Mouse (Mus musculus): ENCODE measurements around the gene 4930579F01Rik. TPM values are rescaled to one million over a fixed set of nuclear protein-coding genes. Genes with fewer than 3 reads are reported as not detected.

4930579F01Rik gene
- polyA plus RNA-seq, 1 experiment from 2014 or later = not detected

- H3K4me3 ChIP-seq (ENCODE audit: low read depth, low read length) = no peak overlapping the region
- H3K9ac ChIP-seq (ENCODE audit: low read length) = no peak overlapping the region
- ATAC-seq (ENCODE audit: insufficient read depth, low FRiP score, low TSS enrichment) (no peak), DNase-seq (ENCODE audit: low spot score) (no peak)
- no peaks in the 10 kb centered on the region for H3K4me1 ChIP-seq (ENCODE audit: control insufficient read depth, insufficient read depth, low read length)
- H3K27ac ChIP-seq (ENCODE audit: low read depth, low read length) = no peak overlapping the region
- no peaks in the 10 kb centered on the region for H3K36me3 ChIP-seq (ENCODE audit: control insufficient read depth, insufficient read depth, low read length)
- 90% methylated on average over 11 of the region's 11 CpGs for WGBS
- no peaks in the 10 kb centered on the region for H3K27me3 ChIP-seq (ENCODE audit: control insufficient read depth, insufficient read depth, low read length)
- no peaks in the 10 kb centered on the region for H3K9me3 ChIP-seq (ENCODE audit: control insufficient read depth, low read length)
- H3K4me2 ChIP-seq (ENCODE audit: low read depth) = no peak overlapping the region
Measured at GRCm38 (mm10) chr3:138133916-138134315, 59.7 kb downstream of the 4930579F01Rik start.

GRCm38 (mm10) chr3:138133463-138133862 is 60.2 kb downstream of the 4930579F01Rik start:
- no peak overlapping the region for H3K4me3 ChIP-seq (ENCODE audit: low read depth, low read length)
- H3K9ac ChIP-seq (ENCODE audit: low read length) = no peak overlapping the region
- 91% methylated on average over 8 of the region's 8 CpGs for WGBS
- H3K4me2 ChIP-seq (ENCODE audit: low read depth) = no peak overlapping the region
- DNase-seq (ENCODE audit: low spot score) (no peak), ATAC-seq (ENCODE audit: insufficient read depth, low FRiP score, low TSS enrichment) (no peak)
- no peak overlapping the region for H3K27ac ChIP-seq (ENCODE audit: low read depth, low read length)
- no peaks in the 10 kb centered on the region for H3K4me1 ChIP-seq (ENCODE audit: control insufficient read depth, insufficient read depth, low read length)
- H3K36me3 ChIP-seq (ENCODE audit: control insufficient read depth, insufficient read depth, low read length) = no peaks in the 10 kb centered on the region
- H3K27me3 ChIP-seq (ENCODE audit: control insufficient read depth, insufficient read depth, low read length) = no peaks in the 10 kb centered on the region
- no peaks in the 10 kb centered on the region for H3K9me3 ChIP-seq (ENCODE audit: control insufficient read depth, low read length)

- ATAC-seq (ENCODE audit: insufficient read depth, low FRiP score, low TSS enrichment) (no peak), DNase-seq (ENCODE audit: low spot score) (no peak)
- no peak overlapping the region for H3K4me2 ChIP-seq (ENCODE audit: low read depth)
- H3K4me3 ChIP-seq (ENCODE audit: low read depth, low read length) = no peak overlapping the region
- no peak overlapping the region for H3K27ac ChIP-seq (ENCODE audit: low read depth, low read length)
- no peaks in the 10 kb centered on the region for H3K36me3 ChIP-seq (ENCODE audit: control insufficient read depth, insufficient read depth, low read length)
- H3K9me3 ChIP-seq (ENCODE audit: control insufficient read depth, low read length) = no peaks in the 10 kb centered on the region
- H3K9ac ChIP-seq (ENCODE audit: low read length) = no peak overlapping the region
- WGBS = 74% methylated on average over 9 of the region's 9 CpGs
- no peaks in the 10 kb centered on the region for H3K4me1 ChIP-seq (ENCODE audit: control insufficient read depth, insufficient read depth, low read length)
- H3K27me3 ChIP-seq (ENCODE audit: control insufficient read depth, insufficient read depth, low read length) = no peaks in the 10 kb centered on the region
Measured at GRCm38 (mm10) chr3:138131168-138131567, 62.5 kb downstream of the 4930579F01Rik start.

GRCm38 (mm10) chr3:138130692-138131091 is 62.9 kb downstream of the 4930579F01Rik start:
- Histone ChIP-seq H3K9me3 (ENCODE audit: control insufficient read depth, low read length) (no peaks in the 10 kb centered on the region), H3K27ac (ENCODE audit: low read depth, low read length) (no peak overlapping the region), H3K36me3 (ENCODE audit: control insufficient read depth, insufficient read depth, low read length) (no peaks in the 10 kb centered on the region), H3K4me1 (ENCODE audit: control insufficient read depth, insufficient read depth, low read length) (no peaks in the 10 kb centered on the region), H3K27me3 (ENCODE audit: control insufficient read depth, insufficient read depth, low read length) (no peaks in the 10 kb centered on the region), H3K9ac (ENCODE audit: low read length) (no peak overlapping the region), H3K4me2 (ENCODE audit: low read depth) (no peak overlapping the region), H3K4me3 (ENCODE audit: low read depth, low read length) (no peak overlapping the region)
- ATAC-seq (ENCODE audit: insufficient read depth, low FRiP score, low TSS enrichment) (peak; percentile 50; the same call in 1 of the 2 replicates), DNase-seq (ENCODE audit: low spot score) (no peak)
- WGBS = 43% methylated on average over 1 of the region's 1 CpGs

- Histone ChIP-seq H3K27ac (ENCODE audit: low read depth, low read length) (no peak overlapping the region), H3K4me3 (ENCODE audit: low read depth, low read length) (no peak overlapping the region), H3K9ac (ENCODE audit: low read length) (no peak overlapping the region), H3K4me2 (ENCODE audit: low read depth) (no peak overlapping the region), H3K4me1 (ENCODE audit: control insufficient read depth, insufficient read depth, low read length) (no peaks in the 10 kb centered on the region), H3K27me3 (ENCODE audit: control insufficient read depth, insufficient read depth, low read length) (no peaks in the 10 kb centered on the region), H3K36me3 (ENCODE audit: control insufficient read depth, insufficient read depth, low read length) (no peaks in the 10 kb centered on the region), H3K9me3 (ENCODE audit: control insufficient read depth, low read length) (no peaks in the 10 kb centered on the region)
- ATAC-seq (ENCODE audit: insufficient read depth, low FRiP score, low TSS enrichment) (no peak), DNase-seq (ENCODE audit: low spot score) (no peak)
- 88% methylated on average over 6 of the region's 6 CpGs for WGBS
Measured at GRCm38 (mm10) chr3:138129110-138129509, 64.5 kb downstream of the 4930579F01Rik start.

- Histone ChIP-seq H3K9ac (ENCODE audit: low read length) (no peak overlapping the region), H3K4me1 (ENCODE audit: control insufficient read depth, insufficient read depth, low read length) (no peaks in the 10 kb centered on the region), H3K27ac (ENCODE audit: low read depth, low read length) (no peak overlapping the region), H3K4me2 (ENCODE audit: low read depth) (no peak overlapping the region), H3K36me3 (ENCODE audit: control insufficient read depth, insufficient read depth, low read length) (no peaks in the 10 kb centered on the region), H3K27me3 (ENCODE audit: control insufficient read depth, insufficient read depth, low read length) (no peaks in the 10 kb centered on the region), H3K4me3 (ENCODE audit: low read depth, low read length) (no peak overlapping the region), H3K9me3 (ENCODE audit: control insufficient read depth, low read length) (no peaks in the 10 kb centered on the region)
- ATAC-seq (ENCODE audit: insufficient read depth, low FRiP score, low TSS enrichment) = no peak
- 82% methylated on average over 10 of the region's 10 CpGs for WGBS
- DNase-seq (ENCODE audit: low spot score) = no peak
Measured at GRCm38 (mm10) chr3:138123842-138124241, 69.8 kb downstream of the 4930579F01Rik start.

- H3K4me3 ChIP-seq (ENCODE audit: low read depth, low read length) = no peak overlapping the region
- no peak overlapping the region for H3K27ac ChIP-seq (ENCODE audit: low read depth, low read length)
- ATAC-seq (ENCODE audit: insufficient read depth, low FRiP score, low TSS enrichment) (no peak), DNase-seq (ENCODE audit: low spot score) (no peak)
- H3K9me3 ChIP-seq (ENCODE audit: control insufficient read depth, low read length) = no peaks in the 10 kb centered on the region
- H3K27me3 ChIP-seq (ENCODE audit: control insufficient read depth, insufficient read depth, low read length) = no peaks in the 10 kb centered on the region
- no peaks in the 10 kb centered on the region for H3K36me3 ChIP-seq (ENCODE audit: control insufficient read depth, insufficient read depth, low read length)
- H3K9ac ChIP-seq (ENCODE audit: low read length) = no peak overlapping the region
- WGBS = 89% methylated on average over 2 of the region's 2 CpGs
- no peak overlapping the region for H3K4me2 ChIP-seq (ENCODE audit: low read depth)
- no peaks in the 10 kb centered on the region for H3K4me1 ChIP-seq (ENCODE audit: control insufficient read depth, insufficient read depth, low read length)
Measured at GRCm38 (mm10) chr3:138121461-138121860, 72.2 kb downstream of the 4930579F01Rik start.

GRCm38 (mm10) chr3:138119444-138120105 is 74.0 kb downstream of the 4930579F01Rik start:
- H3K4me1 ChIP-seq (ENCODE audit: control insufficient read depth, insufficient read depth, low read length) = no peaks in the 10 kb centered on the region
- no peak overlapping the region for H3K27ac ChIP-seq (ENCODE audit: low read depth, low read length)
- no peak overlapping the region for H3K4me3 ChIP-seq (ENCODE audit: low read depth, low read length)
- H3K4me2 ChIP-seq (ENCODE audit: low read depth) = no peak overlapping the region
- H3K9ac ChIP-seq (ENCODE audit: low read length) = no peak overlapping the region
- H3K27me3 ChIP-seq (ENCODE audit: control insufficient read depth, insufficient read depth, low read length) = no peaks in the 10 kb centered on the region
- DNase-seq (ENCODE audit: low spot score) (no peak), ATAC-seq (ENCODE audit: insufficient read depth, low FRiP score, low TSS enrichment) (no peak)
- WGBS = 95% methylated on average over 16 of the region's 16 CpGs
- H3K9me3 ChIP-seq (ENCODE audit: control insufficient read depth, low read length) = no peaks in the 10 kb centered on the region
- no peaks in the 10 kb centered on the region for H3K36me3 ChIP-seq (ENCODE audit: control insufficient read depth, insufficient read depth, low read length)

GRCm38 (mm10) chr3:138118831-138119230 is 74.8 kb downstream of the 4930579F01Rik start:
- ATAC-seq (ENCODE audit: insufficient read depth, low FRiP score, low TSS enrichment) (no peak), DNase-seq (ENCODE audit: low spot score) (no peak)
- WGBS = 80% methylated on average over 14 of the region's 14 CpGs
- H3K27me3 ChIP-seq (ENCODE audit: control insufficient read depth, insufficient read depth, low read length) = no peaks in the 10 kb centered on the region
- no peak overlapping the region for H3K4me2 ChIP-seq (ENCODE audit: low read depth)
- no peaks in the 10 kb centered on the region for H3K36me3 ChIP-seq (ENCODE audit: control insufficient read depth, insufficient read depth, low read length)
- H3K4me3 ChIP-seq (ENCODE audit: low read depth, low read length) = no peak overlapping the region
- H3K27ac ChIP-seq (ENCODE audit: low read depth, low read length) = no peak overlapping the region
- H3K9me3 ChIP-seq (ENCODE audit: control insufficient read depth, low read length) = no peaks in the 10 kb centered on the region
- no peak overlapping the region for H3K9ac ChIP-seq (ENCODE audit: low read length)
- H3K4me1 ChIP-seq (ENCODE audit: control insufficient read depth, insufficient read depth, low read length) = no peaks in the 10 kb centered on the region

All from neural tube, embryonic 11.5 days (tissue).